Mouse (Mus musculus) left cerebral cortex, adult 18-20 months (tissue): ENCODE measurements around the gene Defb26. TPM values are rescaled to one million over a fixed set of nuclear protein-coding genes. Genes with fewer than 3 reads are reported as not detected.

Experiments used
- DNase-seq, 2 experiments: peaks; one replicate each; pipeline ENCODE4 v3.0.0; 2021 to 2022; ENCODE audit warnings: low spot score in 2 of 2, mixed read lengths in 1 of 2
- total RNA-seq, 2 experiments: library from RNA; stranded (reverse); gene quantifications; 2 replicates each; pipeline ENCODE4 v1.2.3; 2021

The Defb26 gene
- total RNA-seq, 2 experiments from 2014 or later = not detected

- peak; percentile 38 to 63 for DNase-seq
These were observed 40.5 kb downstream of the Defb26 start for GRCm38 (mm10) chr2:152470973-152471372.

- DNase-seq = no peak
These were observed 46.8 kb downstream of the Defb26 start, which contains the start of gene Defb23 for GRCm38 (mm10) chr2:152464570-152465150. Gene Defb23 (minus strand): TSS chr2:152464620.

- no peak for DNase-seq
These were observed 52.3 kb downstream of the Defb26 start for GRCm38 (mm10) chr2:152459241-152459640.

Other genes with a start within 250 kb of the Defb26 start
- gene Tbc1d20, start 217.9 kb downstream of the Defb26 start, total RNA-seq = 10 to 100 TPM; 49.2 to 52.6 TPM
- gene Rbck1, start 179.0 kb downstream of the Defb26 start, total RNA-seq = 100 to 1,000 TPM; 106 to 107 TPM
- gene Trib3, start 167.7 kb downstream of the Defb26 start, total RNA-seq = under 1 TPM; 0.59 to 0.70 TPM
- 100 to 1,000 TPM in 1 of 2 experiments, 10 to 100 TPM in 1; 96.7 to 104 TPM for gene Nrsn2, start 135.1 kb downstream of the Defb26 start, total RNA-seq
- 10 to 100 TPM; 11.8 to 15.9 TPM for gene Sox12, start 113.6 kb downstream of the Defb26 start, total RNA-seq
- gene Zcchc3, start 96.7 kb downstream of the Defb26 start, total RNA-seq = 1 to 10 TPM; 9.4 TPM
- gene 6820408C15Rik, start 96.1 kb downstream of the Defb26 start, total RNA-seq = 1 to 10 TPM; 1.6 to 2.1 TPM
- not detected for gene Defb23, start 47.1 kb downstream of the Defb26 start, total RNA-seq
- not detected for gene Defb20, start 34.6 kb downstream of the Defb26 start, total RNA-seq
- not detected for gene Defb22, start 21.6 kb downstream of the Defb26 start, total RNA-seq
- not detected for gene Defb28, start 6.6 kb upstream of the Defb26 start, total RNA-seq
- gene Defb29, start 28.4 kb upstream of the Defb26 start, total RNA-seq = not detected
- gene Gm17416, start 57.6 kb upstream of the Defb26 start, total RNA-seq = not detected
- gene Defb21, start 61.1 kb upstream of the Defb26 start, total RNA-seq = not detected
- gene Defb19, start 68.6 kb upstream of the Defb26 start, total RNA-seq = not detected
- not detected for gene Defb45, start 87.7 kb upstream of the Defb26 start, total RNA-seq
- not detected for gene Defb36, start 92.6 kb upstream of the Defb26 start, total RNA-seq
- gene Defb25, start 111.4 kb upstream of the Defb26 start, total RNA-seq = not detected
- gene Rem1, start 115.3 kb upstream of the Defb26 start, total RNA-seq = under 1 TPM; 0.72 to 0.94 TPM
- 10 to 100 TPM; 73.4 to 79.2 TPM for gene H13, start 157.8 kb upstream of the Defb26 start, total RNA-seq
- gene Mcts2, start 175.3 kb upstream of the Defb26 start, total RNA-seq = 10 to 100 TPM; 14.1 to 17.5 TPM
- 10 to 100 TPM; 20.6 to 27.2 TPM for gene Id1, start 224.6 kb upstream of the Defb26 start, total RNA-seq
- 1 to 10 TPM; 2.7 to 2.8 TPM for gene Cox4i2, start 242.5 kb upstream of the Defb26 start, total RNA-seq